Mouse (Mus musculus) ZHBTc4 (cell line): ENCODE data around the gene Olfr792.

ENCODE experiments used
- DNase-seq: peaks from one replicate; pipeline ENCODE4 v3.0.0-alpha.2; 2011; ENCODE audit warnings: low read depth, low spot score

The Olfr792 gene

GRCm38 (mm10) chr10:129538862-129539261 is at the start of gene Olfr792:
Olfr792 (plus strand) TSS chr10:129539162.
- no peak for DNase-seq

- no peak for DNase-seq
Measured at GRCm38 (mm10) chr10:129490101-129490500, 48.9 kb upstream of the Olfr792 start.

GRCm38 (mm10) chr10:129498192-129498591 is 40.8 kb upstream of the Olfr792 start, which contains the start of gene Olfr790:
Olfr790 (plus strand) TSS chr10:129498492.
- no peak for DNase-seq

GRCm38 (mm10) chr10:129521492-129521891 is 17.5 kb upstream of the Olfr792 start, which contains the start of gene Olfr791:
Olfr791 (plus strand) TSS chr10:129521792.
- no peak for DNase-seq

- peak; percentile 37 for DNase-seq
Measured at GRCm38 (mm10) chr10:129549354-129549753, 10.4 kb downstream of the Olfr792 start.

DNA sequence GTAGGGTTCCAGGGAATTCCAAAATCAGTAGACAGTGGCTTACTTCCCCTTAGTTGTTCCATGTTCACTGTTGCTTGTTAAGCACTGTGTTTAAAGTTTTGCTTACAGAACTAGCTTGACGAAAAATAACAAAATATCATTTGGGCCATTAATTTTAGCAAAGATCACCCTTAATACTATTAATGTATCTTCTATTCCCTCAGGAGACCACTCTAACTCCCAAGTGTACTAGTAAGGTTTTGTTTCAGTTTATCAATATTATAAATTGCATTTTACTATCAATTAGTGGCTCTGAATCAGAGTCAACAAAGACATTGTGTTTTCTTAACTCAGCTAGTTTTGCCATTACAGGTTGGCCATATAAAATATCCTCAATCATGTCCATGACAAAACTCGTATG is 28.4 kb downstream of the Olfr792 start, which contains the start of gene Olfr794:
TSS of gene Olfr794 (plus strand) at position 301 of the 400 bp plus-strand sequence.
- no peak for DNase-seq

DNA sequence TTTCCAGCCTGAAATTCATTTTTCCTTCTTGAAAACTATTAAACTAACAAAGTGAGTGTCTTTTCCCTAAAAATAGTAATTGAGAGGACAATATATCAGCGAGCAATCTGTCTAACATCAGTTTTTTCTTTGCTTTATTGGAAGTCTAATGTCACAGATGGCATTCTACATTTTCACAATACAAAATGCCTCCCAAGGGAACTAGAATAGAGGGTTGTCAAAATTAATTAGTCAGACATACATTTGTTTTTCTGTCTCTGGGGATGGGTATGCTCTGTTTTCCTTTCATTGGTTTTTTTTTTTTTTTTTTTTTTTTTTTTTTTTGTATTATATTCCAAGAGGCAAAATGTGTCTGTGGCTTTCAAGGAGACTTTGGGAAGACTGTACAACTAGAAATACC is 38.1 kb downstream of the Olfr792 start:
- DNase-seq, result no peak
